Mouse (Mus musculus) left cerebral cortex, postnatal 25 days (tissue): Measurements from ENCODE around the gene Galnt6. TPM values are rescaled to one million over a fixed set of nuclear protein-coding genes. Genes with fewer than 3 reads are reported as not detected.

Experiments used
- DNase-seq, 2 experiments: peaks; one replicate each; pipeline ENCODE4 v3.0.0; 2022; ENCODE audit warnings: low spot score in 2 of 2, mixed read lengths in 1 of 2
- intact Hi-C: fragments of 180-260 bp; cut with DNase I; formaldehyde crosslinking; loops from one replicate; pipeline ENCODE4 v1.15.1; 2025
- total RNA-seq, 2 experiments: library from RNA; stranded (reverse); gene quantifications; 2 replicates each; pipeline ENCODE4 v1.2.3; 2021

The Galnt6 gene
- total RNA-seq, 2 experiments from 2014 or later = 2.9 to 4.0 TPM

GRCm38 (mm10) chr15:100728586-100728985 is 590 bp downstream of the Galnt6 start:
- DNase-seq = no peak
- intact Hi-C loops = no loop called here

- intact Hi-C loops = no loop called here
- DNase-seq = no peak
Observed at GRCm38 (mm10) chr15:100727834-100728233, 1.3 kb downstream of the Galnt6 start.

DNA sequence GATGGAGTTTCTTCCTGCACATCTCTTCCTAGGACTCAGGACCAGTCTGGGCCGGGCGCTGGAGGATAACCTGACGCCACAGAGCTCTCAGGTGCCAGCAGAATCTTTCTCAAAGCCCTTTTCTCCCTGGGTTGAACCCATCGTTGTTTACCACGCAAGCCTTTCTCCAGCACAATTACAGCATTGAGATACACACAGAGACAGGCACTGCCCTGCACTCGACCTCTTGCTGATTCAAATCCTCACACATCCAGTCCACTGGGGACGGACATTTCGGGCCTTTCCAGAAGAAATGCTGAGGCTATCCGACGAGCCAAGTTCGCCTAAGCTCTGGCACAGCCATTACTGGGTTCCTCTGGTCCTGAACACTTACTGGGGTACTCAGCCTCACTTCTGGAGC is 2.5 kb downstream of the Galnt6 start:
- intact Hi-C loops = no loop called here
- no peak for DNase-seq

- intact Hi-C loops = no loop called here
- DNase-seq = peak in 1 of 2 experiments; percentile 17
Observed at GRCm38 (mm10) chr15:100723505-100723904, 5.7 kb downstream of the Galnt6 start.

- DNase-seq = no peak
- intact Hi-C loops = no loop called here
Observed at GRCm38 (mm10) chr15:100722564-100722963, 6.6 kb downstream of the Galnt6 start.

DNA sequence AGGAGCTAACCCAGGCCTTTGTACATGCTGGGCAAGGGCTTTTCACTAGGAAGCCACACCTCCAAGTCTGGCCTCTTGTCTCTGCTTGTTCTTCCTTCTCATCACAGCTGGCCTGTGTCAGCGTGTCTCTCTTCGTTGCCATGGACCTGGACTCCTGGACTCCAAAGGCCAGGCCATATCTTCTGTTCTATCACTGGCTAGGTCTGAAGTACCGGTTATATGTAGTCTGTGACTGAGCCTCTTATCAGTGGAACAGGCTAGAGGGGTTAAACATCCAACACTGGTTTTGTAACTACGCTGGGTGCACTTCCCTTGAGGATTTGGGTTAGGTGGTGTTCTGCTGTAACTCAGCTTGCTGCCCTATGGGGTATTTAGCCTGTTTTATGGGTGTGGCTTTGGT is 7.2 kb downstream of the Galnt6 start:
- no peak for DNase-seq
- intact Hi-C loops = no loop called here

GRCm38 (mm10) chr15:100721445-100721844 is 7.7 kb downstream of the Galnt6 start:
- intact Hi-C loops = no loop called here
- no peak for DNase-seq

GRCm38 (mm10) chr15:100720066-100720465 is 9.1 kb downstream of the Galnt6 start:
- intact Hi-C loops = no loop called here
- DNase-seq = no peak

DNA sequence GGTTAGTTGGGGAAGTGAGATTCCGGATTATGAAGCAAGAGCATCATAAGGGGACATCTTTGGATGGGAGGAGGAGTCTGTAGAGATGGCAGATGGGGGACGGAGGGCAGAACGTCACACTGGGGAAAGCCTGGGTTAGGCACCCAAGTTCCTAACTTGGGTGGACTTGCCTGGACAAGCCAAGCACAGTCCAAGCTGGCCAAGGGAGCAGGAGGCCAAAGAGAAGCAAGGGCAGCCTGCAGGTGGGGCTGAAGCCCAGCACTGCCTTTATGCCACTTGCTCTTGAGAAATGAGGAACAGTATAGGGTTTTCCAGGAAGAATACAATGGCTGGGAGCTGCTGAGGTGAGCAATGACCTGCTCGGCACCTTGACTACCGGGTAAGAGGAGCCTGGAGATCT is 10.0 kb downstream of the Galnt6 start:
- DNase-seq = no peak
- intact Hi-C loops = no loop called here

DNA sequence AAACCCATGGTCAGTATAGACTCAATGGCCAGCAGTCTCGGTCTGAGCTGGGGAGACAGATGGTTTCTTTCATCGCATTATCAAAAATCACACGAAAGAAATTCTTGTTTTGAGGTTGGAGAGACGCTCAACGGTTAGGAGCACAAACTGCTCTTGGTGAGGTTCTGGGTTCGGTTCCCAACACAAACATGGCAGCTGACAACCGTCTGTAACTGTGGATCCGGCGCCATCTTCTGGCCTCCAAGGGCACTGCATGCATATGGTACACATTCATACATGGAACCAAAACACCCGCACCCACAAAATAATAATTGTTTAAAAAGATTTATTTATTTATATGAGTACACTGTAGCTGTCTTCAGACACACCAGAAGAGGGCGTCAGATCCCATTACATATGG is 10.6 kb downstream of the Galnt6 start:
- intact Hi-C loops = no loop called here
- DNase-seq = no peak

- intact Hi-C loops = no loop called here
- no peak for DNase-seq
Observed at GRCm38 (mm10) chr15:100717933-100718332, 11.2 kb downstream of the Galnt6 start.

DNA sequence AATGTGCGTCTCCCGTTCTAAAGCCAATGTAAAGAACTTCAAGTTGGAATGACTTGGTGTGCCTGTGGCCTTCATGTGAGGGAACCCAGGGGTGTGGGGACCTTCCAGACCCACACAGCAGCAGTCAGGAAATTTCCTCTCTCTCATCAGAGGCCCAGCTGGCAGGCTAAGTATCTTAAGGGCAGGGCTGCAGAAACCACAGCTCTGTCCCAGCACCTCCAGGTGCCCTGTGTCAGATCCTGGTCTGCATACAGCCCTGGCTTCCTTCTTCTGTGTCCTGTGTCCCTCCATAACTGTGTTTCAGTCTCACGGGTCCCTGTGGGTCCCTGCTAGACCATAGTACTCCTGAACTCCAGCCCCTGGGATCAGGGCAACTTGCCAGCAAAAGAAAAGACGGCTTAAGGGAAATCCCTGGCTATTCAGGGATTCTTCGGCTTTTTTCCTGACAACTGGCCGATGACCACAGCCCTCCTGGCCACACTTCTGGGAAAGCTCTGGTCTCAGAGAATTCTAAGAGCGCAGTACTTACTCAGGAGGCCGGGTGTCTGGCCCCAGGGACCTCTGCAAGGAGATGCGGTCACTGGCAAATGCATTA is 13.7 kb downstream of the Galnt6 start:
- intact Hi-C loops = no loop called here
- no peak for DNase-seq

GRCm38 (mm10) chr15:100714470-100714869 is 14.7 kb downstream of the Galnt6 start:
- intact Hi-C loops = no loop called here
- DNase-seq = no peak

- DNase-seq = no peak
- intact Hi-C loops = no loop called here
Observed at GRCm38 (mm10) chr15:100710838-100711237, 18.3 kb downstream of the Galnt6 start.

- intact Hi-C loops = no loop called here
- DNase-seq = no peak
Observed at GRCm38 (mm10) chr15:100708433-100709078, 20.6 kb downstream of the Galnt6 start.

DNA sequence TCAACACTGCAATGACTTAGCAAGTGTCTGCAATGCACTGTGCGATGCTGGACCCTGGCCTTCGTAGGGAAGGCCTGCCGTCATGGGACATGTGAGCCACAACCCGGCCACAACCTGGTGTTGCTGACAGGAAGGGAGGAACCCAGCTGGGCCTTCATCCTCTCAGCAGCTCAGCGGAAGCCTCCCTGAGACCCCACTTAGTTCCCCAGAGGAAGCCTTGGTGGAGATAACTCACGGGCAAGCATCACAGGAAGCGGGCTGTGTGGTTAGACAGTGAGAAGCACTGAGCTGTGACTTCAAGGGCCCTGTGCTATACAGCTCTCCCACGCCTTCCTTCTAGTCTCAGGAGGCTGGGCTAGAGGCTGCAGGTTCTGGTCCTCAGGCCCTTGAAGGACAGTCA is 22.9 kb downstream of the Galnt6 start:
- intact Hi-C loops = no loop called here
- DNase-seq = no peak

DNA sequence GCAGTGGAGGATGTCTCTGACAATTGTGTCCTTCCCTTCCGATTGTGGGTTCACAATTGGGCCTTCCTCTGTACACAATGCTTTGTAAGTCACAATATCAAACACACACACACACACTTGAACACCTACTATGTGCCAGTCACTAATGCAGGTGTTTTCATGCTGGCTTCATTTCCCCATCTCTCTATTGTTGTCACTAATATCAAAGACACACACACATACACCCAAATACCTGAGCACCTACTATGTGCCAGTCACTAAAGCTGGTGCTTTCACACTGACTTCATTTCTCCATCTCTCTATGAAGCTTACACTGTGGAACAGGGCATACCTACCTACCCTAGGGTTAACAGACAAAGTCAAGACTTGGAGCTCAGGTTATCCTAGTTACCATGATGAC is 23.8 kb downstream of the Galnt6 start:
- intact Hi-C loops = no loop called here
- DNase-seq = no peak

DNA sequence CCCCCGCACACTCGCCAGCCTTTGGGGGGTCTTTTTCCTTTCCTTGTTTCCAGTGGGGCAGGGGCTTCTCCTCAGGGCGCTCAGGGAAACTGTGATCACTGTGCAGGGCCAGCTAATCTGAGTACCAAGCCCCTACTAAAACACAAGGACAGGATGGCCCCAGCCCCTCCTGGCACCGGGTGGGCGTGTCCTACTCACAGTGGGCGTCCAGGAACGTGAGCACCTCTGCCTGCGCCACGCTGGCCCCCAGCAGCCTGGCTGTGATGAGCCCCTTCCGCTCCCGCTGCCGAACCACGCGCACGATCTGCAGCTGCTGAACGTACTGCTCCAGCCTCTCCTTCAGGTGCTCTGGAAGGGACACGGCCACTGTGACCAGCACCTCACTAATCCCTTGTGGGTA is 25.3 kb downstream of the Galnt6 start:
- intact Hi-C loops = no loop called here
- DNase-seq = no peak

- DNase-seq = no peak
- intact Hi-C loops = no loop called here
Observed at GRCm38 (mm10) chr15:100701856-100702255, 27.3 kb downstream of the Galnt6 start.

GRCm38 (mm10) chr15:100701108-100701507 is 28.1 kb downstream of the Galnt6 start:
- DNase-seq = peak in 1 of 2 experiments; percentile 36

GRCm38 (mm10) chr15:100700424-100700823 is 28.8 kb downstream of the Galnt6 start:
- intact Hi-C loops = no loop called here
- DNase-seq = no peak

More at GRCm38 (mm10) chr15:100701108-100701507, 28.1 kb downstream of the Galnt6 start:
- intact Hi-C loops = no loop called here

DNA sequence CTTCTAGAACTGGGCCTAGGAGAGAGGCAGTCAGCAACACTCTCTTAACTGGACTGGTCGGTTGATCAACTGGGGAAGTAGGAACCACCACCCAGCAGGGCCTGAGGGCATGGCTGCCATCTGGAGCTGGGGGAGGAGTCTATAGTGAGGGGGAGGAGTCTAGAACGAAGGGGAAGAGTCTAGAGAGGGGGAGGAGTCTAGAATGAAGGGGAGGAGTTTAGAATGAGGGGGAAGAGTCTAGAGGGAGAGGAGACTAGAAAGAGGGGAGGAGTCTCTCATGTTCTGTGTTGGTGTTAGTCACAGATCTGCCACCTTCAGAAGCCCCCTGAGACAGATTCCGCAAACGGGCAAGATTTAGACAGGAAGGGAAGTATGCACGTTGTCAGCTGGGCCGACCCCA is 29.8 kb downstream of the Galnt6 start:
- intact Hi-C loops = no loop called here
- DNase-seq = no peak
